Mouse (Mus musculus): ENCODE measurements around the gene Rab11fip3. TPM values are rescaled to one million over a fixed set of nuclear protein-coding genes. Genes with fewer than 3 reads are reported as not detected.
"Not testable (repeated sequence)": the region's sequence is repeated elsewhere in the genome, so short reads cannot be mapped to it uniquely, and the experiment has no call there.

Gene Rab11fip3
- polyA plus RNA-seq, 1 experiment from 2014 or later = 27.0 TPM

DNA sequence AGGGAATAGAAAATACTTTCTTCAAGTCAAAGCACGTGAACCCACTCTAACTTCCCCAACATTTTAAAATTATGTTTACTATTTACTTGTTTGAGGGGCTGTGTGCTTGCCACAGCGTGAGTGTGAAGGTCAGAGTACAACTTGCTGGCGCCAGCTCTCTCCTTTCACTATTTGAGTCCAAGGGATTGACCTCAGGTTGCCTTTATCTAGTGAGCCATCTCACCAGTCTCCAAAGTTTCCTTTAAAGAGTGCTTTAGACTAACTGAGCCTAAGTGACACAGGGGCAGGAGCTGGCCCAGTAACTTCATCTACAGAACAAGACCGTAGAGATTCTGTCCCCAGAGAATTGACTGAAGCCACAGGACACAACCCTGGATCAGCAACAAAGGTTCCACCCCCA lies 17.3 kb downstream of the Rab11fip3 start:
- peaks cover 12% of the 10 kb centered on the region for H3K4me1 ChIP-seq
- WGBS = 93% methylated on average over 4 of the region's 4 CpGs
- no peak overlapping the region for H3K4me3 ChIP-seq (replicated peaks)
- no peak overlapping the region for H3K27ac ChIP-seq (replicated peaks)
- H3K36me3 ChIP-seq = peaks cover 13% of the 10 kb centered on the region
- H3K9me3 ChIP-seq (replicated peaks) = no peaks in the 10 kb centered on the region
- no peak overlapping the region for H3K9ac ChIP-seq (replicated peaks)
- H3K4me2 ChIP-seq = no peak overlapping the region
- no peaks in the 10 kb centered on the region for H3K27me3 ChIP-seq (replicated peaks)
- ATAC-seq (ENCODE audit: low FRiP score) = no peak

GRCm38 (mm10) chr17:26048118-26048517 lies 21.2 kb downstream of the Rab11fip3 start:
- WGBS = 91% methylated on average over 8 of the region's 8 CpGs
- Histone ChIP-seq H3K4me2 (no peak overlapping the region), H3K9ac (replicated peaks) (no peak overlapping the region), H3K4me3 (replicated peaks) (no peak overlapping the region), H3K36me3 (peaks cover 3% of the 10 kb centered on the region; the same call in 1 of the 2 replicates), H3K27me3 (replicated peaks) (no peaks in the 10 kb centered on the region), H3K9me3 (replicated peaks) (no peaks in the 10 kb centered on the region), H3K4me1 (peaks cover 30% of the 10 kb centered on the region), H3K27ac (replicated peaks) (no peak overlapping the region)
- no peak for ATAC-seq (ENCODE audit: low FRiP score)

DNA sequence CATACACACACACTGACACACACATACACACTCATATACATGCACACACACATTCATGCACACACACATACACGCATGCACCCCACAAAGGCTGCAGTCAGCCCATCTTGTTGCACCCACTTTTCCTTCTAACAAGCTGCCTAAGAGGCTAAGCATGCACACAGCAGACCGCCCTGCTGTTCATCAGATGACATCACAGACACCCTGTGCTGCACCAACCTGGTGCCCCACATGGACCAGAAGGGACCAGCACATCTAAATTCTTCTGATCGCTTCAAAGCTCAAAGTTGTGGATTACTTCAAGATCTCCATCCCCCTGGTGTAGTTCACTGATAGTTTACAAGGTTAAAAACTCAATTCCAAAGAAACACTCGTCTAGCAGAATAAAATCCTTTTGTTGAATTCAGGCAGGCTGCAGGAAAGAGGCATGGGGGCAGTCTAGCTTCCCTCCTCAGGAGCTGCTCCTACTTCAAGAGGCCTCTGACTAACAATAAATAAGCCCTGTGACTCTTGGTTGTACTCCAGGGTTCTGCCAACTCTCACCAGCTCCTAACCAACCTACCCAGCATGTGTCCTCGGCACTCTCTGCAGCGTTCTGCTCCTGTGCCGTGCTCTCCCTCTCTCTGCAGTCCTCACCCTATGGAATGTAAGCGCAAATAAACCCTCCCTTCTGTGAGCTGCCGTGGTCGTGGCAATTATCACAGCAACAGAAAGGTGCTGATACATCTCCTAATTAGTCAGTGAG lies 22.9 kb downstream of the Rab11fip3 start:
- Histone ChIP-seq H3K4me3 (replicated peaks) (no peak overlapping the region), H3K9ac (replicated peaks) (no peak overlapping the region), H3K27me3 (replicated peaks) (no peaks in the 10 kb centered on the region), H3K36me3 (peaks cover 3% of the 10 kb centered on the region; the same call in 1 of the 2 replicates), H3K4me2 (no peak overlapping the region), H3K4me1 (peaks cover 45% of the 10 kb centered on the region), H3K27ac (replicated peaks) (peak overlapping the region; percentile 68), H3K9me3 (replicated peaks) (no peaks in the 10 kb centered on the region)
- no peak for ATAC-seq (ENCODE audit: low FRiP score)
- WGBS = 58% methylated on average over 10 of the region's 10 CpGs

- Histone ChIP-seq H3K9ac (replicated peaks) (no peak overlapping the region), H3K27ac (replicated peaks) (peak overlapping the region; percentile 68), H3K4me1 (peaks cover 49% of the 10 kb centered on the region), H3K9me3 (replicated peaks) (no peaks in the 10 kb centered on the region), H3K4me2 (no peak overlapping the region), H3K4me3 (replicated peaks) (no peak overlapping the region), H3K36me3 (peaks cover 2% of the 10 kb centered on the region; the same call in 1 of the 2 replicates), H3K27me3 (replicated peaks) (no peaks in the 10 kb centered on the region)
- WGBS = 22% methylated on average over 4 of the region's 4 CpGs
- ATAC-seq (ENCODE audit: low FRiP score) = no peak
Measured at GRCm38 (mm10) chr17:26045285-26045684, 24.1 kb downstream of the Rab11fip3 start.

DNA sequence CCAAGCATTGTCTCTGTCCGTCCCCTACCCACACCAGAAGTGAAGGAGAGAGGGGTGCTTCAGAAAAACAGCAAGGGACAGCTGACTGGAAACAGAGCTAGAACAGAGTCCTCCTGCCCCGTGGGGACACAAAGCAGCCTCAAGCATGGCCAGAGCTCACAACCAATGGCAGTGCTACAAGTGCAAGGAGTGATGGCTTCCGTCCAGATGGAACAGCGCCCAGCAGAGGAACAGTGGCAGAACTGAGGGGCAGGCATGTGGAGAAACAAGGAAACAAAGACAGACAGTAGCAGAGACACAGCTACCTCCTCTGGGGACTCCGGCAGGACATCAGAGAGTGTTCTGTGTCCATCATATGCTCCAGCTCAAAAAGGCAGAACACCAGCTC lies 26.1 kb downstream of the Rab11fip3 start:
- no peaks in the 10 kb centered on the region for H3K9me3 ChIP-seq (replicated peaks)
- peak; percentile 76 for ATAC-seq (ENCODE audit: low FRiP score)
- peak overlapping the region; percentile 29 for H3K4me2 ChIP-seq
- H3K27me3 ChIP-seq (replicated peaks) = no peaks in the 10 kb centered on the region
- peaks cover 49% of the 10 kb centered on the region for H3K4me1 ChIP-seq
- H3K36me3 ChIP-seq = no peaks in the 10 kb centered on the region
- H3K9ac ChIP-seq (replicated peaks) = no peak overlapping the region
- H3K27ac ChIP-seq (replicated peaks) = peak overlapping the region; percentile 79
- 44% methylated on average over 5 of the region's 5 CpGs for WGBS
- no peak overlapping the region for H3K4me3 ChIP-seq (replicated peaks)

GRCm38 (mm10) chr17:26042599-26043248 lies 26.6 kb downstream of the Rab11fip3 start:
- WGBS = 56% methylated on average over 13 of the region's 13 CpGs
- Histone ChIP-seq H3K27me3 (replicated peaks) (no peaks in the 10 kb centered on the region), H3K4me2 (peak overlapping the region; percentile 29), H3K36me3 (no peaks in the 10 kb centered on the region), H3K4me1 (peaks cover 49% of the 10 kb centered on the region), H3K4me3 (replicated peaks) (no peak overlapping the region), H3K27ac (replicated peaks) (peak overlapping the region; percentile 79), H3K9ac (replicated peaks) (no peak overlapping the region), H3K9me3 (replicated peaks) (no peaks in the 10 kb centered on the region)
- peak; percentile 33 for ATAC-seq (ENCODE audit: low FRiP score)

DNA sequence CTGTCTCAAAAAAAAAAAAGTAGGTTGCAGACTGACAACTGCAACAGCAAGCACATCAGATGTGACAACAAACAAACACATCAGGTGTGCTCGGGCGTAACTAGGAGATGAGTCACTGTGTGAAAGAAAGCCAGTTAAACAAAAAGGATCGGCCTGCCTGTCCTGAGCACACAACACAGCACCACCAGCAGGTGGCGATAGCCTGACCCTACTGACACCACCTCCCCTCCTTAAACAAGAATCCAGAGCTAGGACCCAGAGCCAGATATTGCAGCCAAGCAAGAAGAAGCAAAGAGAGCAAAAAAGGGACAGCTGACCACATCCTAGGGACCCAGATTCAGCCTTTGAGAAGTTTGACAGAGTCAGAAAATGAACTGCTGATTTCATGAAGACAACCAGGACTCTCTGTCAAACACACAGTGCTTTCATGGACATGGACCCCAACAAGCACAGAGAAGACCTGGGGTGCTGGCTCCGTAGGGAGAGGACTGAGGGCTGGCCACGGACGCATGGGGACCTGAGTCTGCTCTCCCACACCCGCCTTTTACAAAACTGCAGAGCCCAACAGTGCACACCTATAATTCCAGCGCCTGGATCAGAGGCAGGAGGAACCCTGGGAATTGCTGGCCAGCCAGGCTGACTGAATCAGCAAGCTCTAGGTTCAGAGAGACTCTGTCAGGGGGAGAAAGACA lies 28.1 kb downstream of the Rab11fip3 start:
- WGBS = 48% methylated on average over 9 of the region's 9 CpGs
- Histone ChIP-seq H3K4me1 (peaks cover 38% of the 10 kb centered on the region), H3K4me2 (no peak overlapping the region), H3K27me3 (replicated peaks) (no peaks in the 10 kb centered on the region), H3K4me3 (replicated peaks) (no peak overlapping the region), H3K36me3 (peaks cover under 1% of the 10 kb centered on the region; the same call in 1 of the 2 replicates), H3K27ac (replicated peaks) (no peak overlapping the region), H3K9me3 (replicated peaks) (no peaks in the 10 kb centered on the region), H3K9ac (replicated peaks) (0 out of 2 replicates have a peak overlapping the region, but pooled peaks have one; percentile 3)
- no peak for ATAC-seq (ENCODE audit: low FRiP score)

DNA sequence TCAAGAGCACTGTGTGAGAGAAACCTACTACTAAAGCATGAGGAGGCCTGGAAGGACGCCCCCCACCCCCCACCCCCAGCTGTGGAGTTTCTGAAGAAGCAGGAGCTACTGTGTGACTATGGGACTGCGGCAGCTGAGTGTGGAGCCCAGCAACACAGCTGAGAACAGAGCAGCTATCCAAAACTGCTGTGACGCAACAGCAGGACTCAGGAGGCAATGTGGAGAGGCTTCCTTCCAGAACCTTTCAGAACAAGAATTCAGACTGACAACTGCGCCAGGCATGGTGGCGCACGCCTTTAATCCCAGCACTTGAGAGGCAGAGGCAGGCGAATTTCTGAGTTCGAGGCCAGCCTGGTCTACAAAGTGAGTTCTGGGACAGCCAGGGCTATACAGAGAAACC lies 28.6 kb downstream of the Rab11fip3 start:
- not testable (repeated sequence) for H3K4me2 ChIP-seq; H3K9me3 ChIP-seq (replicated peaks); H3K27me3 ChIP-seq (replicated peaks); H3K27ac ChIP-seq (replicated peaks); H3K4me3 ChIP-seq (replicated peaks); H3K9ac ChIP-seq (replicated peaks); H3K36me3 ChIP-seq; ATAC-seq (ENCODE audit: low FRiP score)
- peaks cover 34% of the 10 kb centered on the region for H3K4me1 ChIP-seq
- WGBS = 88% methylated on average over 8 of the region's 8 CpGs

DNA sequence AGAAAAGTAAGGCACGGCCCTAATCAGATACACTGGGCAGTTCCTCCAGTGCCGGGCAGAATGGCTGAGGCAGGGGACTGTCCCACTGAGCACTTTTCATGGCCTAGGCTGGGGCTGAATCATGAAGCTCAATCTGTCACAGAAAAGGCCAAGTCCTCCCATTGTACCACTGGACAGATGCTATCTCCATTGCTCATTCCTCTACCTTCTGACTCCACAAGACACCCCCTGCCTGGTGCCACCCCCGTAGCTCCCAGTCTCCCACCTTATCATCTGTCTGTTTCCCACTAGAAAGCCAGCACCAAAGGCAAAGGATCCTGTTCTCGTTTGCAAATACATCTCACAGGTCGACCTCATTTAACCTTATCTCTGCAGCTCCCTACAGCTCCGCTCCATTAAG lies 37.3 kb downstream of the Rab11fip3 start:
- Histone ChIP-seq H3K36me3 (peaks cover 22% of the 10 kb centered on the region), H3K27ac (replicated peaks) (no peak overlapping the region), H3K9me3 (replicated peaks) (no peaks in the 10 kb centered on the region), H3K4me2 (no peak overlapping the region), H3K27me3 (replicated peaks) (no peaks in the 10 kb centered on the region), H3K4me3 (replicated peaks) (no peak overlapping the region), H3K4me1 (no peaks in the 10 kb centered on the region), H3K9ac (replicated peaks) (no peak overlapping the region)
- ATAC-seq (ENCODE audit: low FRiP score) = no peak
- WGBS = 89% methylated on average over 6 of the region's 6 CpGs

GRCm38 (mm10) chr17:26031583-26031982 lies 37.8 kb downstream of the Rab11fip3 start:
- Histone ChIP-seq H3K36me3 (peaks cover 22% of the 10 kb centered on the region), H3K9me3 (replicated peaks) (no peaks in the 10 kb centered on the region), H3K27ac (replicated peaks) (no peak overlapping the region), H3K4me2 (no peak overlapping the region), H3K4me3 (replicated peaks) (no peak overlapping the region), H3K4me1 (no peaks in the 10 kb centered on the region), H3K9ac (replicated peaks) (no peak overlapping the region), H3K27me3 (replicated peaks) (no peaks in the 10 kb centered on the region)
- ATAC-seq (ENCODE audit: low FRiP score) = no peak
- WGBS = 87% methylated on average over 5 of the region's 5 CpGs

GRCm38 (mm10) chr17:26028261-26028660 lies 41.1 kb downstream of the Rab11fip3 start:
- H3K36me3 ChIP-seq = peaks cover 18% of the 10 kb centered on the region
- H3K4me3 ChIP-seq (replicated peaks) = no peak overlapping the region
- 68% methylated on average over 4 of the region's 4 CpGs for WGBS
- no peaks in the 10 kb centered on the region for H3K4me1 ChIP-seq
- H3K9ac ChIP-seq (replicated peaks) = no peak overlapping the region
- H3K9me3 ChIP-seq (replicated peaks) = no peaks in the 10 kb centered on the region
- no peak overlapping the region for H3K4me2 ChIP-seq
- ATAC-seq (ENCODE audit: low FRiP score) = no peak
- no peak overlapping the region for H3K27ac ChIP-seq (replicated peaks)
- no peaks in the 10 kb centered on the region for H3K27me3 ChIP-seq (replicated peaks)

DNA sequence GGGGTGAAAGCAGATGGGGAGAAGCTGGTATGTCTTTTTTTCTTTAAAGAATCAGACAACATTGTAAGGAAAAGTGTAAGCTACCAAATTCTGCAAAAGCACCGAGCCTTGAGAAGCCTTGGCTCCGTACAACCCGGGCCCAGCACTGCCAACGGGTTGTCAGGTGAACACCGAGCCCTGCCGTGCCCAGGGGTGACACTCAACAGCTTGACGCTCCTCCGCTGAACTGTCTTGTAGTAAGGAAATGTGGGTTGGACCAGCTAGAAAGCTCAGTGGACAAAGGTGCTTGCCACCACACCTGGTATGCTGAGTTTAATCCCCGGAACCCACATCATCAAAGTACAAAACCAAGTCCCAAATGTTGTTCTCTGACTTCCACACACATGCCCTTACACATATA lies 44.7 kb downstream of the Rab11fip3 start:
- 98% methylated on average over 9 of the region's 9 CpGs for WGBS
- H3K4me2 ChIP-seq = no peak overlapping the region
- H3K27me3 ChIP-seq (replicated peaks) = no peaks in the 10 kb centered on the region
- H3K9ac ChIP-seq (replicated peaks) = no peak overlapping the region
- no peak overlapping the region for H3K4me3 ChIP-seq (replicated peaks)
- H3K9me3 ChIP-seq (replicated peaks) = no peaks in the 10 kb centered on the region
- H3K27ac ChIP-seq (replicated peaks) = no peak overlapping the region
- no peaks in the 10 kb centered on the region for H3K4me1 ChIP-seq
- H3K36me3 ChIP-seq = peaks cover 25% of the 10 kb centered on the region
- no peak for ATAC-seq (ENCODE audit: low FRiP score)

All from neural tube, embryonic 15.5 days (tissue).